11 mouse cellular contexts compared by ENCODE assay signal in genomic region chr2:50687672-50688151, GRCm38 (mm10).
A peak's percentile ranks its signal among the peaks of the same experiment; 100 is the strongest.
DNase-seq lines count a peak whose midpoint lies in the region; ATAC-seq and TF ChIP-seq lines count a peak whose summit lies in the region.
"Had no signal": no experiment of that assay in that cellular context is flagged by ENCODE, and none has a peak within 500 bp of the region (broad histone marks: within the 10 kb centered on the region; RNA-seq: fewer than 3 reads in every experiment).

No protein-coding gene starts in this region.

- peak; percentile 70 for ATAC-seq in monocyte, adult 5-6 weeks (replicated peaks; ENCODE audit: insufficient number of reproducible peaks, low FRiP score, low TSS enrichment, poor library complexity, severe bottlenecking)
- ATAC-seq in erythroblast, adult 5-6 weeks (replicated peaks; ENCODE audit: low FRiP score, poor library complexity, severe bottlenecking): no peak
- ATAC-seq: forebrain, embryonic 13.5 days had no signal

- H3K27ac ChIP-seq in gastrocnemius, adult 2 months: peak overlapping the region; percentile 56
- H3K27ac ChIP-seq in brown adipose tissue, adult 24 weeks (replicated peaks; ENCODE audit: low read depth, low read length): peak overlapping the region; percentile 67
- H3K27ac ChIP-seq: forebrain, embryonic 13.5 days had no signal

- DNase-seq in gastrocnemius, adult 2 months: peak; percentile 20
- no peak for DNase-seq in gastrocnemius, postnatal 4 days (ENCODE audit: low spot score in 2 of 2)
- peak; percentile 67 for DNase-seq in 3T3-L1 (ENCODE audit: low read depth, low spot score)
- no peak for DNase-seq in kidney, adult 9 months
- DNase-seq in cerebellum, postnatal 25 days: no peak
- DNase-seq: cerebellum, adult 18-20 months had no signal

- no peak overlapping the region for H3K4me3 ChIP-seq in gastrocnemius, adult 2 months
- no peak overlapping the region for H3K4me3 ChIP-seq in brown adipose tissue, adult 24 weeks (ENCODE audit: insufficient read depth, low read depth, low read length)
- H3K4me3 ChIP-seq: forebrain, embryonic 13.5 days; heart, embryonic 12.5 days had no signal

- H3K4me1 ChIP-seq in brown adipose tissue, adult 24 weeks (ENCODE audit: control insufficient read depth, insufficient read depth, insufficient read length, low read length): peaks cover 5% of the 10 kb centered on the region; the same call in 1 of the 2 replicates
- H3K4me1 ChIP-seq: forebrain, embryonic 13.5 days had no signal

- intact Hi-C loops in gastrocnemius, adult 2 months (cut with DNase I): no loop called here

- no peak for TF ChIP-seq CTCF in gastrocnemius, adult 2 months (IDR thresholded peaks at IDR 0.05)

Comparison
In these comparisons a context has a peak if more than half of its experiments do, and no peak if none do; other contexts are left out.
1. DNase-seq: peak in gastrocnemius, adult 2 months (single experiment) and 3T3-L1 (single experiment); none in gastrocnemius, postnatal 4 days (0 of 2), kidney, adult 9 months (single experiment) and cerebellum, postnatal 25 days (0 of 2).